Mouse (Mus musculus) granulocyte monocyte progenitor cell, adult 5-6 weeks (primary cell): Measurements from ENCODE around the gene Adipoq. TPM values are rescaled to one million over a fixed set of nuclear protein-coding genes. Genes with fewer than 3 reads are reported as not detected.
"Not testable (repeated sequence)": the region's sequence is repeated elsewhere in the genome, so short reads cannot be mapped to it uniquely, and the experiment has no call there.

Experiments
- ATAC-seq: replicated peaks from 2 replicates; pipeline ENCODE4 v1.8.0; 2016; ENCODE audit warnings: mild to moderate bottlenecking, moderate TSS enrichment, inconsistent platforms; ENCODE audit not compliant: poor library complexity, severe bottlenecking
- total RNA-seq, 2 experiments: library from RNA; stranded (forward) in 1 of 2; stranded (reverse) in 1 of 2; fragments of 200-712, 200-1000 nt in 1 of 2; fragments of >200 nt in 1 of 2; fragmentation: Nextera tagmentation in 1 of 2; gene quantifications; 2 replicates each; pipeline ENCODE4 v1.2.3; 2014 to 2017

The Adipoq gene
- total RNA-seq (2014; fragmentation: Nextera tagmentation) (not detected in 2 replicates), total RNA-seq (2017) (0.15 TPM in 1 of 2 replicates, not detected in the other)

GRCm38 (mm10) chr16:23146280-23146679 lies at the start of gene Adipoq:
TSS of gene Adipoq (plus strand) at chr16:23146536.
- ATAC-seq = no peak

GRCm38 (mm10) chr16:23096886-23097285 lies 49.5 kb upstream of the Adipoq start:
- not testable (repeated sequence) for ATAC-seq

GRCm38 (mm10) chr16:23097290-23098104 lies 48.8 kb upstream of the Adipoq start:
- peak; percentile 78 for ATAC-seq

- ATAC-seq = not testable (repeated sequence)
Measured at GRCm38 (mm10) chr16:23098105-23098452, 48.3 kb upstream of the Adipoq start.

- ATAC-seq = no peak
Measured at GRCm38 (mm10) chr16:23099632-23100031, 46.7 kb upstream of the Adipoq start.

GRCm38 (mm10) chr16:23100099-23100575 lies 46.2 kb upstream of the Adipoq start:
- no peak for ATAC-seq

- no peak for ATAC-seq
Measured at GRCm38 (mm10) chr16:23100613-23101012, 45.7 kb upstream of the Adipoq start.

- ATAC-seq = no peak
Measured at GRCm38 (mm10) chr16:23102340-23103037, 43.8 kb upstream of the Adipoq start.

GRCm38 (mm10) chr16:23103038-23103745 lies 43.1 kb upstream of the Adipoq start:
- ATAC-seq = no peak

GRCm38 (mm10) chr16:23103841-23104240 lies 42.5 kb upstream of the Adipoq start:
- ATAC-seq = peak; percentile 15

- peak; percentile 20 for ATAC-seq
Measured at GRCm38 (mm10) chr16:23106121-23106520, 40.2 kb upstream of the Adipoq start.

GRCm38 (mm10) chr16:23107231-23107942 lies 38.9 kb upstream of the Adipoq start, which contains the start of gene Eif4a2:
TSS of gene Eif4a2 (plus strand) at chr16:23107444.
- ATAC-seq = peak; percentile 64

GRCm38 (mm10) chr16:23107946-23108759 lies 38.2 kb upstream of the Adipoq start:
- peak; percentile 59 for ATAC-seq

GRCm38 (mm10) chr16:23108943-23109342 lies 37.4 kb upstream of the Adipoq start:
- no peak for ATAC-seq

- ATAC-seq = no peak
Measured at GRCm38 (mm10) chr16:23109350-23110280, 36.7 kb upstream of the Adipoq start.

- no peak for ATAC-seq
Measured at GRCm38 (mm10) chr16:23112348-23112747, 34.0 kb upstream of the Adipoq start.

GRCm38 (mm10) chr16:23112861-23113435 lies 33.4 kb upstream of the Adipoq start:
- no peak for ATAC-seq

GRCm38 (mm10) chr16:23113903-23114302 lies 32.4 kb upstream of the Adipoq start:
- ATAC-seq = no peak
